ENCODE assay signal across 8 mouse cellular contexts in genomic region chr2:127444055-127444789, GRCm38 (mm10). TPM values are rescaled to one million over a fixed set of nuclear protein-coding genes. Genes with fewer than 3 reads are reported as not detected.
DNase-seq lines count a peak whose midpoint lies in the region; ATAC-seq lines count a peak whose summit lies in the region.

TSS of gene Fahd2a (minus strand) at chr2:127444565.

- H3K4me3 ChIP-seq in forebrain, embryonic 11.5 days (ENCODE audit: low read depth, low read length) = peak within 1 kb of the TSS; percentile 70
- H3K4me3 ChIP-seq in heart, embryonic 16.5 days (ENCODE audit: low read length) = peak within 1 kb of the TSS; percentile 77
- H3K4me3 ChIP-seq in liver, embryonic 15.5 days (replicated peaks) = peak within 1 kb of the TSS; percentile 74
- peak within 1 kb of the TSS; percentile 79 for H3K4me3 ChIP-seq in neural tube, embryonic 12.5 days

- peak; percentile 71 to 87 for DNase-seq in CD8-positive naive resting alpha-beta T cell, adult 2 months (ENCODE audit: low read depth in 2 of 2, low spot score in 2 of 2)
- peak; percentile 92 for DNase-seq in c-Kit-positive CD71-positive TER-119-negative erythroid progenitor cells, embryonic 14.5 days (ENCODE audit: low read depth)
- peak; percentile 93 for DNase-seq in forebrain, embryonic 11.5 days (ENCODE audit: low spot score)
- peak; percentile 92 to 93 for DNase-seq in kidney, postnatal 36 days
- peak; percentile 92 for DNase-seq in telencephalon, adult 2 months (ENCODE audit: low read depth, low spot score)

- peak; percentile 93 for ATAC-seq in forebrain, embryonic 11.5 days (replicated peaks; ENCODE audit: low FRiP score)
- peak; percentile 76 for ATAC-seq in heart, embryonic 16.5 days (replicated peaks; ENCODE audit: extremely low read depth, insufficient read depth, low FRiP score)
- ATAC-seq in liver, embryonic 15.5 days (ENCODE audit: insufficient read depth) = peak; percentile 89
- peak; percentile 92 for ATAC-seq in neural tube, embryonic 12.5 days (ENCODE audit: low FRiP score, low read depth)

- no peaks in the 10 kb centered on the region for H3K9me3 ChIP-seq in forebrain, embryonic 11.5 days (ENCODE audit: control insufficient read depth, low read length)
- H3K9me3 ChIP-seq in heart, embryonic 16.5 days (replicated peaks; ENCODE audit: control insufficient read depth, low read length) = no peaks in the 10 kb centered on the region
- no peaks in the 10 kb centered on the region for H3K9me3 ChIP-seq in liver, embryonic 15.5 days (replicated peaks)
- no peaks in the 10 kb centered on the region for H3K9me3 ChIP-seq in neural tube, embryonic 12.5 days

- H3K27me3 ChIP-seq in forebrain, embryonic 11.5 days (ENCODE audit: control insufficient read depth, insufficient read depth, low read length) = no peaks in the 10 kb centered on the region
- no peaks in the 10 kb centered on the region for H3K27me3 ChIP-seq in heart, embryonic 16.5 days (ENCODE audit: control insufficient read depth, insufficient read depth, low read length)
- no peaks in the 10 kb centered on the region for H3K27me3 ChIP-seq in liver, embryonic 15.5 days
- no peaks in the 10 kb centered on the region for H3K27me3 ChIP-seq in neural tube, embryonic 12.5 days (replicated peaks)

- peaks cover 6% of the 10 kb centered on the region; the same call in 1 of the 2 replicates for H3K4me1 ChIP-seq in forebrain, embryonic 11.5 days (replicated peaks; ENCODE audit: control insufficient read depth, insufficient read depth, low read length)
- H3K4me1 ChIP-seq in heart, embryonic 16.5 days (ENCODE audit: control insufficient read depth, insufficient read depth, low read length) = peaks cover 7% of the 10 kb centered on the region
- H3K4me1 ChIP-seq in liver, embryonic 15.5 days (replicated peaks) = peaks cover 43% of the 10 kb centered on the region
- H3K4me1 ChIP-seq in neural tube, embryonic 12.5 days = peaks cover 13% of the 10 kb centered on the region

- H3K36me3 ChIP-seq in forebrain, embryonic 11.5 days (ENCODE audit: control insufficient read depth, insufficient read depth, low read length) = no peaks in the 10 kb centered on the region
- no peaks in the 10 kb centered on the region for H3K36me3 ChIP-seq in heart, embryonic 16.5 days (ENCODE audit: control insufficient read depth, insufficient read depth)
- H3K36me3 ChIP-seq in liver, embryonic 15.5 days (replicated peaks) = no peaks in the 10 kb centered on the region
- peaks cover 7% of the 10 kb centered on the region; the same call in 1 of the 2 replicates for H3K36me3 ChIP-seq in neural tube, embryonic 12.5 days

- H3K27ac ChIP-seq in forebrain, embryonic 11.5 days (ENCODE audit: low read depth, low read length) = no peak within 1 kb of the TSS
- peak within 1 kb of the TSS; percentile 26; the same call in 1 of the 2 replicates for H3K27ac ChIP-seq in heart, embryonic 16.5 days (ENCODE audit: low read length)
- peak within 1 kb of the TSS; percentile 56 for H3K27ac ChIP-seq in liver, embryonic 15.5 days (replicated peaks)
- no peak within 1 kb of the TSS for H3K27ac ChIP-seq in neural tube, embryonic 12.5 days

- 4% methylated on average over 36 of the region's 37 CpGs for WGBS in forebrain, embryonic 11.5 days
- WGBS in heart, embryonic 16.5 days = 2% methylated on average over 37 of the region's 37 CpGs
- 3% methylated on average over 37 of the region's 37 CpGs for WGBS in liver, embryonic 15.5 days (ENCODE audit: insufficient replicate concordance)
- 3% methylated on average over 37 of the region's 37 CpGs for WGBS in neural tube, embryonic 12.5 days

- peak within 1 kb of the TSS; percentile 74 for H3K4me2 ChIP-seq in forebrain, embryonic 11.5 days (ENCODE audit: low read depth, low read length, severe bottlenecking)
- peak within 1 kb of the TSS; percentile 79 for H3K4me2 ChIP-seq in heart, embryonic 16.5 days (ENCODE audit: low read depth, low read length)
- peak within 1 kb of the TSS; percentile 83 for H3K4me2 ChIP-seq in liver, embryonic 15.5 days
- H3K4me2 ChIP-seq in neural tube, embryonic 12.5 days (replicated peaks) = peak within 1 kb of the TSS; percentile 79

- peak within 1 kb of the TSS; percentile 79 for H3K9ac ChIP-seq in forebrain, embryonic 11.5 days (ENCODE audit: low read length)
- peak within 1 kb of the TSS; percentile 79 for H3K9ac ChIP-seq in heart, embryonic 16.5 days (ENCODE audit: low read length)
- peak within 1 kb of the TSS; percentile 76 for H3K9ac ChIP-seq in liver, embryonic 15.5 days
- H3K9ac ChIP-seq in neural tube, embryonic 12.5 days = peak within 1 kb of the TSS; percentile 72

RNA-seq across cellular contexts. Expression of gene Fahd2a, which starts in this region (rescaled TPM):
- polyA plus RNA-seq in forebrain, embryonic 11.5 days (2014; fragmentation: Nextera tagmentation; extraction: Ambion mirVana) = 25.8 and 26.0 TPM in 2 replicates
- 27.8 and 31.8 TPM in 2 replicates for polyA plus RNA-seq in heart, embryonic 16.5 days (2015; fragmentation: Nextera tagmentation; extraction: Ambion mirVana)
- 14.0 and 15.4 TPM in 2 replicates for polyA plus RNA-seq in liver, embryonic 15.5 days (2015; fragmentation: Nextera tagmentation; extraction: Ambion mirVana)
- polyA plus RNA-seq in neural tube, embryonic 12.5 days (2016; fragmentation: Nextera tagmentation; extraction: Ambion mirVana) = 26.3 and 29.2 TPM in 2 replicates

Comparison
In these comparisons a context has a peak if more than half of its experiments do, and no peak if none do; other contexts are left out.
1. H3K27ac ChIP-seq: peak in heart, embryonic 16.5 days (single experiment) and liver, embryonic 15.5 days (single experiment); none in forebrain, embryonic 11.5 days (single experiment) and neural tube, embryonic 12.5 days (single experiment).
2. Peak in every context shown above with its lines, with median percentiles within 50 percentile points of each other: DNase-seq, ATAC-seq, H3K4me2 ChIP-seq, H3K4me3 ChIP-seq and H3K9ac ChIP-seq.